Mouse (Mus musculus) frontal cortex, adult 2 months (tissue): ENCODE measurements around the gene B430306N03Rik. TPM values are rescaled to one million over a fixed set of nuclear protein-coding genes. Genes with fewer than 3 reads are reported as not detected.
"Not testable (repeated sequence)": the region's sequence is repeated elsewhere in the genome, so short reads cannot be mapped to it uniquely, and the experiment has no call there.

Source experiments
- DNase-seq, 2 experiments: peaks; one replicate each; pipeline ENCODE4 v3.0.0; 2022; ENCODE audit warnings: low spot score in 1 of 2; ENCODE audit errors: extremely low spot score in 1 of 2
- polyA plus RNA-seq: library from polyadenylated mRNA; depleted of rRNA; stranded (reverse); fragments of >200 nt; gene quantifications from 2 replicates; pipeline ENCODE4 v1.2.3, GENCODE M21; 2012

Gene B430306N03Rik
- polyA plus RNA-seq, 1 experiment = 0.12 TPM

- DNase-seq = no peak
Observed at GRCm38 (mm10) chr17:48300861-48301260, 15.1 kb upstream of the B430306N03Rik start.

GRCm38 (mm10) chr17:48301792-48302191, 14.1 kb upstream of the B430306N03Rik start:
- no peak for DNase-seq

DNA sequence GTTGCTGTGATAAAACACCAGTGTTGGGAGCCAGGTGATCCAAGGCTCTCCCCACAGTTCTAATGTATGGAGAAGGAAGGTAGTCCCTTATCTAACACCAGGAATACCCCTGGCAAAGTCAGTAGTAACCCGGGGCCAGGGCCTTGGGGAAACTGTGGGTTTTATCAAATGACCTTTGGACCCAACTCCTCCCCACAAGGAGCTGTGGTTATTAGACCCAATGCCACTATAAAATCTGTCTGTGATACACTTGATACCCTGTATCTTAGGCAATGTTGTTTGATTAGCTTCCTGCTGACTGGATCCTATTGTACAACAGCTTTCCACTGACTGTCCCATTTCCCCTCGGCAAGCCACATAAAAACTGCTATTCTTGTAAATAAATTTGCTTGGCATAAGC, 3.8 kb upstream of the B430306N03Rik start:
- no peak for DNase-seq

GRCm38 (mm10) chr17:48318686-48319085, 2.7 kb downstream of the B430306N03Rik start:
- DNase-seq = no peak

GRCm38 (mm10) chr17:48321279-48321678, 5.3 kb downstream of the B430306N03Rik start:
- no peak for DNase-seq

DNA sequence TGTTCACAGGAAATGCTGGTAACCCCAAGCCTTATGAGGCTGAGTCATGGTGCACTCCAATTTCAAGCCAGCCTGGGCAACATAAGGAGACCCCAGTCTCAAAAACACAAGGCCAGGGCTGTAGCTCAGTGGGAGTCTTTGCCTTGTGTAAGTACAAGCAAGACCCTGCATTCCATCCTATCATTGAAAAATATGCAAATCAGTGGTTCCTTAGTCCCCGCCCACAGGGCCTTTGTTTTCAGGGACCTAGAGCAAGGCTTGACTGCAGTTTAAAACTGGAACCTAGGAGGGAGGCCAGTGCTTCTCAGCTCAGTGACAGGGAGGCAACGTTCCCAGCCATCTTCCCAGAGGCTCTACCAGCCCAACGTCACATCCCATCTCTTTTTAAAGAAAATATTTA, 7.3 kb downstream of the B430306N03Rik start:
- no peak for DNase-seq

DNA sequence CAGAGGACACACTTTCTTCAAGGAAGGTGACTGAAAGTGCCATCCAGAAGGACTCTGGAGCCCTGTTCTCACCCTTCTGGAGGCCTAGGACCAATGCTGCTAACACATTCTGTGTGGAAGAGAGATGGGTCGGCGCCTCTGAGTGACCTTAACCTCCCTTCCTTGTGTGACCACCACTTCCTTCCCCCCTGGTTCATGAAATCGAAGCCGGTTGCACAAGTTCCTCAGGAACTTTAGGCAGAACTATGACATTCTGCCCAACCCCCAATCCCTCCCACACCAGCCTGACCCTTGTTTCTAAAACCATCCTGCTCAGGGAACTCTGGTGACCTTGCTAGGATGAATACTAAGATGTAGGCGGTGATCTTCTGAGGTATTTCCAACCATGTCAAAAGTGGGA, 8.3 kb downstream of the B430306N03Rik start:
- no peak for DNase-seq

DNA sequence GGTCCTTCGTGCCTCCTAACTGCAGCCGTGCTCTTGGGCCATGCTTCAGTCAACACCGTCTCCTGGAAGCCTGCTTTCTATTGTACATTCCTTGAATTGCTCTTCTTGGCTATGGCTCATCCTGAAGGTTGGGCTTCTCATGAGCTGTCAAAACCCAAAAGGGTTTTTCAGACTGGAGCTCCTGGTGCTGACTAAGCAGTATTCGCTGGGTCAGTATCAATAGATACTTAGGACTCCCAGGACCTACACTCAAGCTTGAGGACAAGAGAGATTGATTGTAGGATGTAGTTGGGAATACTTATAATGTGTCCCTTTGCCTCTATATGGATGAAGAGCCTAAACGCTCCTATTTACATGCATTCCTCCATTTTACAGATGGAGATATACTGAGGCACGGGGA, 9.2 kb downstream of the B430306N03Rik start:
- no peak for DNase-seq

DNA sequence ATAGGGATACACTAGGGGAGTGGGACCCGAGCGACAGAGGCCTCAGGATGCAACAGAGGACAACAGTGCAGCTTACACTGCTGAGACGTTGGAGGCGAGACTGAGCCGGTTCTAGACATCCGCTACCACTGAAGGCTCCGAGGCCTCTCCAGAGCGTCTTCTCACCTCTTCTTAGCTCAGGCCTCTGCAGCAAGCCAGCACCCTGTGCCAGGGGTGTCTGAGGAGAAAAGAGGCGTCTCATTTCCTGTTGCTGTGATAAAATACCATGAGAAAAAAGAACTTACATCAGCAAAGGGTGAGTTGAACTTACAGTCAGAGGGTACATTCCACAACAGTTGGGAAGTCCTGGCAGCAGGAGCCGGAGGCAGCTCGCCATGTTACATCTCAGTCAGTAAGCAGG, 9.7 kb downstream of the B430306N03Rik start:
- no peak for DNase-seq

DNA sequence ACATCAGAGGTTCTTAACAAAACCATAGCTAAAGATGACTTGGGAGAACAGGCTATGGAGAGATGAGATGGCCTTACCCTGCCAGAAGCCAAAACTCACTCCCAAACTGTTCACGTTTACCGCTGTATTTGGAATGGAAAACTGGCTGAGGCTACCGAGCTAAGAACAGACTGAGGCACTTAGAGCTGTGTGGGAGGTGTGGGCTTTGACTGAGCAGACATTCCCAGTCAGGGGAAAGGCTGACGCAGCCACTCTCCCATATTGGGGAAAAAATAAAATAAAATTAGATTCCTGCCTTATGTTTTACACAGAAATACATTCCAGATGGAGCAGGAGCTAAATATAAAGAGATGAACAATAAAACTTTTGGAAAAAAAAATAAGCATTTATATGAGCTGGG, 10.7 kb downstream of the B430306N03Rik start:
- peak; percentile 84 to 91 for DNase-seq

- no peak for DNase-seq
Observed at GRCm38 (mm10) chr17:48332524-48332923, 16.6 kb downstream of the B430306N03Rik start.

- peak in 1 of 2 experiments; percentile 17 for DNase-seq
Observed at GRCm38 (mm10) chr17:48334186-48334585, 18.2 kb downstream of the B430306N03Rik start.

DNA sequence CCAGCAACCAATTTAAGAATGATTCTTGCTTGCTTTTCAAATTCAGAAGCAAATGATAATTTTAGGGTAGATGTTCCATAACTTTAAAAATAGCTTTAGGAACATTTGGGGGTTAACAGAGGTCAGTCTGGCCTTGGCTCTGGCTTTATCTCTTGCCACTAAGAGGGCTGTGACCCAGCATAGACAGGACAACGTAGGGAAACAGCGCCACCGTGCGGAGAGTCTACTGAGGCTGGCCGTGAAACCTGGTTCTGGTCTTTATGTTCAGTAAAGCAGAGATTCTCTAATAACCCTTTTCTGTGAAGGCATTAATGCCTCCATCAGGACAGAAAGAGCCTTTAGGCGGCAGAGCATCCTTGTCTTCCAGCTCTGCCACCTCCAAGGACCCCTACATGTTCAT, 20.9 kb downstream of the B430306N03Rik start:
- DNase-seq = peak in 1 of 2 experiments; percentile 91

DNA sequence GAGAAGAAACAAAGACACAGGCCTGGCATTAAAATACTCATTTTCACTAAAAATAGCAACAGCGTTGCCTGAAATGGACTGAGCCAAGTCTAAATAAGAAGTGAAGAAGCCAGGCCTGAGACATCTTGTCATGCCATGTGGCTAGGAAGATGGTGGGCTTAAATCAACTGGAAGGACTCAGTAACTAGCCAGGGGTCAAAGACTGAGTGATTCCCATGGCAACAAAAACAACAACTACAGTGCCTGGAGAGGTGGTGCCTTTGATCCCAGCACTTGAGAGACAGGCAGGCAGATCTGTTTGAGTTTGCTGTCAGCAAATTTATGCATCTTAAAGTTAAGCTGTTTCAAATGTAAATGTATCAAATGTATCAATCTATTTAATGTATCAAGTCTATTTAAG, 24.3 kb downstream of the B430306N03Rik start:
- DNase-seq = no peak

GRCm38 (mm10) chr17:48341947-48342346, 26.0 kb downstream of the B430306N03Rik start:
- DNase-seq = peak in 1 of 2 experiments; percentile 26

GRCm38 (mm10) chr17:48343065-48343464, 27.1 kb downstream of the B430306N03Rik start:
- no peak for DNase-seq

- DNase-seq = no peak
Observed at GRCm38 (mm10) chr17:48345824-48346223, 29.9 kb downstream of the B430306N03Rik start.

- DNase-seq = no peak
Observed at GRCm38 (mm10) chr17:48346231-48346630, 30.3 kb downstream of the B430306N03Rik start, which contains the start of gene Trem2. Trem2 (plus strand) TSS chr17:48346401.

- peak in 1 of 2 experiments; percentile 35 for DNase-seq
Observed at GRCm38 (mm10) chr17:48346834-48347233, 30.9 kb downstream of the B430306N03Rik start.

- DNase-seq = no peak
Observed at GRCm38 (mm10) chr17:48347287-48347686, 31.3 kb downstream of the B430306N03Rik start.

DNA sequence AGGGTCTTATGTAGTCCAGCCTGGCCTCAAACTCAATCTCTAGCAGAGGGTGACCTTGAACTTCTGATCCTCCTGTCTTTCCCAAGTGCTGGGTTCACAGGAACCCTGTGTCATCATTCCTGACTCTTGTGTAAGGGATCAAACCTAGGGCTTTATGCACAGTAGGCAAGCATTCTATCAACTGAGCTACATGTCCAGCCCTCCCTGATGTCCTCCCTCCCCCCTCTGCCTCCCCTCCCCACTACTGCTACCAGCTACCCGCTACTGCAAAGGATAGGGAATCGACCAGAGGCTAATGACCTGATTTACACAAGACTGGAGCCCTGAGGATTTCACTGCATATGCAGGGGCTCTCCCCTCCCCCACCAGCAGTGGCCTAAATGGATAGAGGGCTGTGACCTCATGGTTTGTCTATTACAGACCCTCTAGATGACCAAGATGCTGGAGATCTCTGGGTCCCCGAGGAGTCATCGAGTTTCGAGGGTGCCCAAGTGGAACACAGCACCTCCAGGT, 34.8 kb downstream of the B430306N03Rik start:
- DNase-seq = no peak

- DNase-seq = not testable (repeated sequence)
Observed at GRCm38 (mm10) chr17:48352976-48353375, 37.0 kb downstream of the B430306N03Rik start.

GRCm38 (mm10) chr17:48355822-48356221, 39.9 kb downstream of the B430306N03Rik start:
- no peak for DNase-seq
